Mouse (Mus musculus): ENCODE results near the gene Akap13.

DNA sequence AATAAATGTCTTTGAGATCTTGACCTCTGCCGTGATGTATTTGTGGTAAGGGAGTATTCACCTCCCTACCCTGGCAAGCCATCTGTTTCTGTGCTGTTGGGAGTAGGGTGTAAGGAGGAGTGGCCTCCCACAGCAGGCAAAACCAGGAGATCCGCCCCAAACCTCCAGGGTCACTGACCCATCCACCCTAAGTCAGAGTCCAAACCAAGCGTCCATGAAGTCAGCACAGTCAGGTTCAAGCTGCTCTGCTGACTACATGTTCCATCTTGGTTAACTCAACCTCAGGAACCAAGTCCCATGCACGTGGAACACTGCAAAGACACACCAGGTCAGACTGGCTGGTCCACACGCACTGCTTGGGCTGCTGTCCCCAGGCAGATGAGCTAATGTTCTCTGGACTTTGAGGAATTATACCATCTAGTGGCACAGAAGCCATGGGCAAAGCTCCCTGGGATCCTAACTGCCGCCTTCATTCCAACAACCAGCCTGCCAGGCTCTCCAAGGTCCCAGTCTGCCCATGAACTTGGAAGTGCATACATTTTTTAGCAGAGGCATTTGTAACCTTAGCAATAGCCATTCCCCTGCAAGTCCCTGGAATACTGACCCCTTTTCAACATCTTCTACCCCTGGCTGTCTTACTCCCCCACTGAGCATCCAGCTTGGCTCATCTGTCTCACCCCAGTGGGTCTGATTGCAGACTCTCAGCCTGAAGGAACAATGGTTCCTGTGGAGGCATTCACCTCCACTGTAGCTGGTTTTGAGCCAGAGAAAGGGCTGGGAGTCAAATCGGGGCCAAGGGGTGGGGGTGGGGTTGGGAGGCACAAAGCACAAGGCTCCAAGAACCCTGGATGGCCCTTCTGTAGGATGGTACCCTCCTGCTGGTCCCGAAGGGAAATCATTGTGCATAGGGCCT, 299.5 kb downstream of the Akap13 start:
- TF ChIP-seq CTCF (IDR thresholded peaks at IDR 0.05; ENCODE audit: borderline replicate concordance, insufficient read depth, low read depth, low read length) (no peak), POLR2A (IDR thresholded peaks at IDR 0.05; ENCODE audit: borderline replicate concordance, insufficient read depth, low read length) (no peak)

Data from cerebellum, adult 2 months (tissue).